Mouse (Mus musculus) liver, adult 2 months (tissue): ENCODE data around the gene Sema6d. TPM values are rescaled to one million over a fixed set of nuclear protein-coding genes. Genes with fewer than 3 reads are reported as not detected.
A peak's percentile ranks its signal among the peaks of the same experiment; 100 is the strongest.

Experiments used
- DNase-seq: peaks from one replicate; pipeline ENCODE4 v3.0.0-alpha.2; 2011; ENCODE audit warnings: low read depth, low spot score; ENCODE audit errors: extremely low read depth
- H3K27ac ChIP-seq: fragments of 200-500 bp; replicated peaks from 2 replicates; pipeline ENCODE4 v1.5.1; 2012; ENCODE audit warnings: low read depth, mild to moderate bottlenecking, control low read depth, inconsistent platforms, low read length; ENCODE audit not compliant: insufficient read depth
- H3K27me3 ChIP-seq: fragments of 200-500 bp; 2 replicates; pipeline ENCODE4 v1.6.1; 2012; ENCODE audit warnings: mild to moderate bottlenecking, moderate library complexity, low read length, inconsistent platforms; ENCODE audit not compliant: control insufficient read depth, insufficient read depth
- H3K36me3 ChIP-seq: fragments of 200-500 bp; 2 replicates; pipeline ENCODE4 v1.6.1; 2012; ENCODE audit warnings: low read length, inconsistent platforms; ENCODE audit not compliant: control insufficient read depth, insufficient read depth
- H3K4me1 ChIP-seq: fragments of 200-500 bp; 2 replicates; pipeline ENCODE4 v1.6.1; 2011; ENCODE audit warnings: low read length; ENCODE audit not compliant: control insufficient read depth, insufficient read depth
- H3K4me3 ChIP-seq: fragments of 200-500 bp; 2 replicates; pipeline ENCODE4 v1.5.1; 2011; ENCODE audit warnings: low read depth, mild to moderate bottlenecking, control low read depth, low read length, moderate library complexity; ENCODE audit not compliant: insufficient read depth
- H3K79me2 ChIP-seq: fragments of 200-500 bp; 2 replicates; pipeline ENCODE4 v1.6.1; 2012; ENCODE audit warnings: inconsistent platforms, mild to moderate bottlenecking, low read length, moderate library complexity; ENCODE audit not compliant: control insufficient read depth, insufficient read depth
- H3K9ac ChIP-seq: fragments of 200-500 bp; 2 replicates; pipeline ENCODE4 v1.6.1; 2012; ENCODE audit warnings: low read depth, mild to moderate bottlenecking, control low read depth, inconsistent platforms, low read length
- CTCF ChIP-seq: fragments of 200-500 bp; IDR thresholded peaks from 2 replicates; pipeline ENCODE4 v1.5.1; 2011; ENCODE audit warnings: low read depth, low read length, control low read depth
- POLR2A ChIP-seq: fragments of 200-500 bp; IDR thresholded peaks from 2 replicates; pipeline ENCODE4 v1.6.1; 2011; ENCODE audit warnings: low read length, control low read depth; ENCODE audit not compliant: insufficient read depth; ENCODE audit errors: extremely low read depth
- WGBS: fragments of 180-500 bp; shearing (Covaris S2); methylation state at CpG from one replicate; pipeline ENCODE4 v1.1.7; 2018; 5-methylcytosine and 5-hydroxymethylcytosine counted together
- polyA plus RNA-seq: library from polyadenylated mRNA; depleted of rRNA; stranded (reverse); fragments of >200 nt; gene quantifications from 2 replicates; pipeline ENCODE4 v1.2.3, GENCODE M21; 2012
- total RNA-seq: library from RNA; depleted of rRNA; stranded (reverse); fragments of >200 nt; gene quantifications from 2 replicates; pipeline ENCODE4 v1.2.3, GENCODE M21; 2014

Sema6d gene
- total and polyA plus RNA-seq, 2 experiments, result 3.9 to 8.5 TPM

- Histone ChIP-seq H3K4me1 (no peaks in the 10 kb centered on the region), H3K27me3 (no peaks in the 10 kb centered on the region), H3K79me2 (no peaks in the 10 kb centered on the region), H3K9ac (no peak overlapping the region), H3K4me3 (no peak overlapping the region), H3K27ac (no peak overlapping the region), H3K36me3 (no peaks in the 10 kb centered on the region)
- TF ChIP-seq CTCF, result no peak
- no peak for TF ChIP-seq POLR2A
- WGBS, result 78% methylated on average over 2 of the region's 2 CpGs
- DNase-seq, result no peak
Measured at GRCm38 (mm10) chr2:124444199-124444598, 354.4 kb downstream of the Sema6d start.

GRCm38 (mm10) chr2:124455881-124456280 is 366.1 kb downstream of the Sema6d start:
- H3K4me3 ChIP-seq, result no peak overlapping the region
- no peak overlapping the region for H3K9ac ChIP-seq
- no peaks in the 10 kb centered on the region for H3K36me3 ChIP-seq
- TF ChIP-seq CTCF (no peak), POLR2A (no peak)
- no peaks in the 10 kb centered on the region for H3K4me1 ChIP-seq
- no peaks in the 10 kb centered on the region for H3K79me2 ChIP-seq
- peak; percentile 18 for DNase-seq
- H3K27ac ChIP-seq, result no peak overlapping the region; the same call in 1 of the 2 replicates
- H3K27me3 ChIP-seq, result no peaks in the 10 kb centered on the region
- 39% methylated on average over 2 of the region's 2 CpGs for WGBS

GRCm38 (mm10) chr2:124456999-124457398 is 367.2 kb downstream of the Sema6d start:
- 94% methylated on average over 4 of the region's 4 CpGs for WGBS
- DNase-seq, result no peak
- no peak overlapping the region for H3K27ac ChIP-seq
- H3K4me1 ChIP-seq, result no peaks in the 10 kb centered on the region
- H3K4me3 ChIP-seq, result no peak overlapping the region
- no peaks in the 10 kb centered on the region for H3K27me3 ChIP-seq
- no peak overlapping the region for H3K9ac ChIP-seq
- no peak for TF ChIP-seq CTCF
- TF ChIP-seq POLR2A, result no peak
- H3K79me2 ChIP-seq, result no peaks in the 10 kb centered on the region
- no peaks in the 10 kb centered on the region for H3K36me3 ChIP-seq

- WGBS, result 59% methylated on average over 2 of the region's 2 CpGs
- TF ChIP-seq CTCF, result no peak
- no peak for TF ChIP-seq POLR2A
- Histone ChIP-seq H3K4me1 (no peaks in the 10 kb centered on the region), H3K27me3 (no peaks in the 10 kb centered on the region), H3K79me2 (no peaks in the 10 kb centered on the region), H3K27ac (no peak overlapping the region), H3K4me3 (no peak overlapping the region), H3K9ac (no peak overlapping the region), H3K36me3 (no peaks in the 10 kb centered on the region)
- no peak for DNase-seq
Measured at GRCm38 (mm10) chr2:124458028-124458427, 368.3 kb downstream of the Sema6d start.

- Histone ChIP-seq H3K27me3 (no peaks in the 10 kb centered on the region), H3K79me2 (no peaks in the 10 kb centered on the region), H3K9ac (no peak overlapping the region), H3K4me1 (no peaks in the 10 kb centered on the region), H3K4me3 (no peak overlapping the region), H3K27ac (no peak overlapping the region), H3K36me3 (no peaks in the 10 kb centered on the region)
- TF ChIP-seq CTCF, result no peak
- no peak for TF ChIP-seq POLR2A
- no peak for DNase-seq
- 69% methylated on average over 2 of the region's 2 CpGs for WGBS
Measured at GRCm38 (mm10) chr2:124460956-124461355, 371.2 kb downstream of the Sema6d start.

GRCm38 (mm10) chr2:124461378-124461851 is 371.6 kb downstream of the Sema6d start:
- TF ChIP-seq CTCF (no peak), POLR2A (no peak)
- WGBS, result 61% methylated on average over 3 of the region's 3 CpGs
- Histone ChIP-seq H3K4me1 (no peaks in the 10 kb centered on the region), H3K79me2 (no peaks in the 10 kb centered on the region), H3K9ac (no peak overlapping the region), H3K27me3 (no peaks in the 10 kb centered on the region), H3K27ac (no peak overlapping the region), H3K4me3 (no peak overlapping the region), H3K36me3 (no peaks in the 10 kb centered on the region)
- DNase-seq, result peak; percentile 28
